In the genomic region with DNA sequence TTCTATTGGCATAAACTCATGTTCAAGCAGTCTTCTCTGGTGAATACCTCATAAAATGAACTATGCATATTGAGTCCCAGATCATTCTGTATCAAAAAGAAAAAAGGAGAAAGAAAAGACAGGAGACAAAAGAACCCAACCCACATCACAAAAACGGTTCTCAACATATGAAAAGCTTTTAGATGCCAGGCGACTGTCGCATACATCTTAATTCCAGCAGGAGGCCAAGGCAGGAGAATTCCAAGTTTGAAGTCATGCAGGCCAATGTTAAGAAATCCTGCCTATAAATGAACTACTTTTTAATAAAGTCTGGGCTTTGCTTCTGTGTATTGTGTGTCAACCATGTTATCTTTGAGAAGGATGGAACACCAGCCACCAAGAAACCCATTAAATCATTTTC, we compare ENCODE assay signal across 8 mouse cellular contexts. TPM values are rescaled to one million over a fixed set of nuclear protein-coding genes. Genes with fewer than 3 reads are reported as not detected.
DNase-seq lines count a peak whose midpoint lies in the region; ATAC-seq and TF ChIP-seq lines count a peak whose summit lies in the region.
"Had no signal": no experiment of that assay in that cellular context is flagged by ENCODE, and none has a peak within 500 bp of the region (broad histone marks: within the 10 kb centered on the region; RNA-seq: fewer than 3 reads in every experiment).

No protein-coding gene starts in this region.

- no peak overlapping the region for H3K27ac ChIP-seq in lung, embryonic 15.5 days
- H3K27ac ChIP-seq in forebrain, embryonic 15.5 days (replicated peaks) = peak overlapping the region; percentile 80
- peak overlapping the region; percentile 89; the same call in 1 of the 2 replicates for H3K27ac ChIP-seq in liver, embryonic 12.5 days
- H3K27ac ChIP-seq in stomach, postnatal 0 days (replicated peaks) = no peak overlapping the region

- 6% methylated on average over 3 of the region's 3 CpGs for WGBS in lung, embryonic 15.5 days
- WGBS in lung, adult 2 months = 6% methylated on average over 3 of the region's 3 CpGs
- WGBS in forebrain, embryonic 15.5 days = 2% methylated on average over 3 of the region's 3 CpGs
- 3% methylated on average over 3 of the region's 3 CpGs for WGBS in liver, embryonic 12.5 days (ENCODE audit: insufficient replicate concordance)
- 2% methylated on average over 3 of the region's 3 CpGs for WGBS in stomach, postnatal 0 days

- TF ChIP-seq CTCF in lung, adult 2 months (IDR thresholded peaks at IDR 0.05; ENCODE audit: insufficient read depth, low read length) = no peak
- TF ChIP-seq CTCF in stomach, postnatal 0 days (IDR thresholded peaks at IDR 0.05; ENCODE audit: low read depth) = no peak

- no peak for TF ChIP-seq EP300 in stomach, postnatal 0 days (optimal IDR thresholded peaks at IDR 0.05)

- H3K9ac ChIP-seq in lung, embryonic 15.5 days = no peak overlapping the region
- H3K9ac ChIP-seq in forebrain, embryonic 15.5 days (replicated peaks) = peak overlapping the region; percentile 54
- 0 out of 2 replicates have a peak overlapping the region, but pooled peaks have one; percentile 25 for H3K9ac ChIP-seq in liver, embryonic 12.5 days
- no peak overlapping the region for H3K9ac ChIP-seq in stomach, postnatal 0 days (ENCODE audit: low read length)

- peak overlapping the region; percentile 57 for H3K4me2 ChIP-seq in lung, embryonic 15.5 days
- peak overlapping the region; percentile 56 for H3K4me2 ChIP-seq in forebrain, embryonic 15.5 days (replicated peaks)
- H3K4me2 ChIP-seq in liver, embryonic 12.5 days = peak overlapping the region; percentile 57
- H3K4me2 ChIP-seq in stomach, postnatal 0 days (replicated peaks; ENCODE audit: low read depth) = peak overlapping the region; percentile 47

- H3K27me3 ChIP-seq in lung, embryonic 15.5 days = no peaks in the 10 kb centered on the region
- H3K27me3 ChIP-seq in forebrain, embryonic 15.5 days = no peaks in the 10 kb centered on the region
- peaks cover 23% of the 10 kb centered on the region for H3K27me3 ChIP-seq in liver, embryonic 12.5 days (replicated peaks)
- no peaks in the 10 kb centered on the region for H3K27me3 ChIP-seq in stomach, postnatal 0 days (ENCODE audit: control insufficient read depth, insufficient read depth, low read length)

- H3K36me3 ChIP-seq in lung, embryonic 15.5 days = no peaks in the 10 kb centered on the region
- H3K36me3 ChIP-seq in forebrain, embryonic 15.5 days = no peaks in the 10 kb centered on the region
- no peaks in the 10 kb centered on the region for H3K36me3 ChIP-seq in liver, embryonic 12.5 days
- no peaks in the 10 kb centered on the region for H3K36me3 ChIP-seq in stomach, postnatal 0 days (ENCODE audit: control insufficient read depth, insufficient read depth, low read length)

- no peak for DNase-seq in lung, adult 2 months
- no peak for DNase-seq in stomach, postnatal 0 days (ENCODE audit: low spot score)
- no peak for DNase-seq in right cerebral cortex, postnatal 4 days
- DNase-seq in ovary, adult 18-20 months (ENCODE audit: low spot score) = no peak

- TF ChIP-seq POLR2A in lung, adult 2 months (IDR thresholded peaks at IDR 0.05; ENCODE audit: borderline replicate concordance, extremely low read depth, low read depth, low read length) = no peak

- H3K4me1 ChIP-seq in lung, embryonic 15.5 days = 0 out of 2 replicates have a peak, but pooled peaks cover 5% of the 10 kb centered on the region
- no peaks in the 10 kb centered on the region for H3K4me1 ChIP-seq in lung, adult 2 months (ENCODE audit: control insufficient read depth, insufficient read depth, low read length)
- H3K4me1 ChIP-seq in forebrain, embryonic 15.5 days = peaks cover 5% of the 10 kb centered on the region
- 0 out of 2 replicates have a peak, but pooled peaks cover 11% of the 10 kb centered on the region for H3K4me1 ChIP-seq in liver, embryonic 12.5 days
- H3K4me1 ChIP-seq in stomach, postnatal 0 days (replicated peaks; ENCODE audit: control insufficient read depth, insufficient read depth) = no peaks in the 10 kb centered on the region

- ATAC-seq in lung, embryonic 15.5 days (ENCODE audit: borderline replicate concordance, extremely low read depth, low FRiP score, low TSS enrichment) = no peak
- no peak for ATAC-seq in forebrain, embryonic 15.5 days (replicated peaks)
- ATAC-seq in liver, embryonic 12.5 days = no peak
- ATAC-seq in stomach, postnatal 0 days (ENCODE audit: low FRiP score, low TSS enrichment) = no peak

- H3K9me3 ChIP-seq in lung, embryonic 15.5 days = no peaks in the 10 kb centered on the region
- H3K9me3 ChIP-seq in forebrain, embryonic 15.5 days = no peaks in the 10 kb centered on the region
- no peaks in the 10 kb centered on the region for H3K9me3 ChIP-seq in liver, embryonic 12.5 days (replicated peaks)
- H3K9me3 ChIP-seq in stomach, postnatal 0 days (ENCODE audit: control insufficient read depth, low read length) = no peaks in the 10 kb centered on the region

- H3K4me3 ChIP-seq in lung, embryonic 15.5 days = no peak overlapping the region; the same call in 1 of the 2 replicates
- H3K4me3 ChIP-seq in lung, adult 2 months (replicated peaks; ENCODE audit: extremely low read depth, low read depth, low read length) = no peak overlapping the region
- peak overlapping the region; percentile 43 for H3K4me3 ChIP-seq in forebrain, embryonic 15.5 days
- H3K4me3 ChIP-seq in liver, embryonic 12.5 days = peak overlapping the region; percentile 20; the same call in 1 of the 2 replicates
- no peak overlapping the region for H3K4me3 ChIP-seq in stomach, postnatal 0 days (ENCODE audit: low read depth, low read length)

RNA-seq across cellular contexts. Expression of a gene that starts 5.1 kb away (rescaled TPM):
- polyA plus RNA-seq in lung, embryonic 15.5 days (2015; fragmentation: Nextera tagmentation; extraction: Ambion mirVana) = not detected in 2 replicates
- polyA plus RNA-seq in lung, adult 2 months (2012; rRNA removed) = not detected in 2 replicates
- polyA plus RNA-seq in forebrain, embryonic 15.5 days (2015; fragmentation: Nextera tagmentation; extraction: Ambion mirVana) = not detected in 2 replicates
- polyA plus RNA-seq in liver, embryonic 12.5 days (2016; fragmentation: Nextera tagmentation; extraction: Ambion mirVana) = not detected in 2 replicates
- 0.13 TPM in 1 of 2 replicates, not detected in the other for polyA plus RNA-seq in stomach, postnatal 0 days (2015; fragmentation: Nextera tagmentation; extraction: Ambion mirVana)
- polyA plus RNA-seq: small intestine, adult 2 months had no signal

RNA-seq across cellular contexts. Expression of a gene that starts 22.1 kb away (rescaled TPM):
- polyA plus RNA-seq in lung, embryonic 15.5 days (2015; fragmentation: Nextera tagmentation; extraction: Ambion mirVana) = 3.6 and 5.5 TPM in 2 replicates
- 32.1 and 41.1 TPM in 2 replicates for polyA plus RNA-seq in lung, adult 2 months (2012; rRNA removed)
- 2.0 and 2.3 TPM in 2 replicates for polyA plus RNA-seq in forebrain, embryonic 15.5 days (2015; fragmentation: Nextera tagmentation; extraction: Ambion mirVana)
- 5.0 and 5.3 TPM in 2 replicates for polyA plus RNA-seq in liver, embryonic 12.5 days (2016; fragmentation: Nextera tagmentation; extraction: Ambion mirVana)
- polyA plus RNA-seq in stomach, postnatal 0 days (2015; fragmentation: Nextera tagmentation; extraction: Ambion mirVana) = 10.0 TPM in 2 replicates

RNA-seq across cellular contexts. Expression of a gene that starts 22.9 kb away (rescaled TPM):
- 46.5 and 49.8 TPM in 2 replicates for polyA plus RNA-seq in lung, embryonic 15.5 days (2015; fragmentation: Nextera tagmentation; extraction: Ambion mirVana)
- 21.8 and 26.9 TPM in 2 replicates for polyA plus RNA-seq in lung, adult 2 months (2012; rRNA removed)
- 31.0 and 34.6 TPM in 2 replicates for polyA plus RNA-seq in forebrain, embryonic 15.5 days (2015; fragmentation: Nextera tagmentation; extraction: Ambion mirVana)
- 11.8 and 12.4 TPM in 2 replicates for polyA plus RNA-seq in liver, embryonic 12.5 days (2016; fragmentation: Nextera tagmentation; extraction: Ambion mirVana)
- polyA plus RNA-seq in stomach, postnatal 0 days (2015; fragmentation: Nextera tagmentation; extraction: Ambion mirVana) = 18.9 and 20.9 TPM in 2 replicates

RNA-seq across cellular contexts. Expression of a gene that starts 52.2 kb away (rescaled TPM):
- polyA plus RNA-seq in lung, embryonic 15.5 days (2015; fragmentation: Nextera tagmentation; extraction: Ambion mirVana) = 66.1 and 73.1 TPM in 2 replicates
- 100 and 116 TPM in 2 replicates for polyA plus RNA-seq in lung, adult 2 months (2012; rRNA removed)
- polyA plus RNA-seq in forebrain, embryonic 15.5 days (2015; fragmentation: Nextera tagmentation; extraction: Ambion mirVana) = 116 and 130 TPM in 2 replicates
- polyA plus RNA-seq in liver, embryonic 12.5 days (2016; fragmentation: Nextera tagmentation; extraction: Ambion mirVana) = 45.1 and 47.9 TPM in 2 replicates
- 34.5 TPM in 2 replicates for polyA plus RNA-seq in stomach, postnatal 0 days (2015; fragmentation: Nextera tagmentation; extraction: Ambion mirVana)

RNA-seq across cellular contexts. Expression of a gene that starts 52.4 kb away (rescaled TPM):
- polyA plus RNA-seq in lung, embryonic 15.5 days (2015; fragmentation: Nextera tagmentation; extraction: Ambion mirVana) = 14.1 and 17.7 TPM in 2 replicates
- polyA plus RNA-seq in lung, adult 2 months (2012; rRNA removed) = 0.25 and 0.28 TPM in 2 replicates
- 5.6 and 7.1 TPM in 2 replicates for polyA plus RNA-seq in forebrain, embryonic 15.5 days (2015; fragmentation: Nextera tagmentation; extraction: Ambion mirVana)
- polyA plus RNA-seq in liver, embryonic 12.5 days (2016; fragmentation: Nextera tagmentation; extraction: Ambion mirVana) = 17.2 and 17.4 TPM in 2 replicates
- polyA plus RNA-seq in stomach, postnatal 0 days (2015; fragmentation: Nextera tagmentation; extraction: Ambion mirVana) = 1.1 and 2.5 TPM in 2 replicates

Comparison
In these comparisons a context has a peak if more than half of its experiments do, and no peak if none do; other contexts are left out.
1. H3K27ac ChIP-seq: peak in forebrain, embryonic 15.5 days (single experiment) and liver, embryonic 12.5 days (single experiment); none in lung, embryonic 15.5 days (single experiment) and stomach, postnatal 0 days (single experiment).
2. H3K4me3 ChIP-seq: peak in forebrain, embryonic 15.5 days (single experiment) and liver, embryonic 12.5 days (single experiment); none in lung, embryonic 15.5 days (single experiment), lung, adult 2 months (single experiment) and stomach, postnatal 0 days (single experiment).
3. H3K9ac ChIP-seq: peak in forebrain, embryonic 15.5 days (single experiment) and liver, embryonic 12.5 days (single experiment); none in lung, embryonic 15.5 days (single experiment) and stomach, postnatal 0 days (single experiment).
4. Peak in every context shown above with its lines, with median percentiles within 50 percentile points of each other: H3K4me2 ChIP-seq.